Mouse (Mus musculus) A20 (cell line): ENCODE measurements around the gene Tmem164.
A peak's percentile ranks its signal among the peaks of the same experiment; 100 is the strongest.
"Not testable (repeated sequence)": the region's sequence is repeated elsewhere in the genome, so short reads cannot be mapped to it uniquely, and the experiment has no call there.

Source experiments
- DNase-seq: peaks from one replicate; pipeline ENCODE4 v3.0.0-alpha.2; 2011; ENCODE audit warnings: low read depth, low spot score

Gene Tmem164

GRCm38 (mm10) chrX:142681056-142681615 is at the start of gene Tmem164:
Tmem164 (plus strand) TSS chrX:142681406.
- DNase-seq, result peak; percentile 85

GRCm38 (mm10) chrX:142632990-142633389 is 48.2 kb upstream of the Tmem164 start:
- DNase-seq, result not testable (repeated sequence)

- peak; percentile 4 for DNase-seq
These were observed 34.0 kb upstream of the Tmem164 start for GRCm38 (mm10) chrX:142647202-142647601.

GRCm38 (mm10) chrX:142650117-142650764 is 31.0 kb upstream of the Tmem164 start:
- DNase-seq, result no peak

- no peak for DNase-seq
These were observed 16.3 kb upstream of the Tmem164 start for GRCm38 (mm10) chrX:142664704-142665422.

- DNase-seq, result no peak
These were observed 15.8 kb upstream of the Tmem164 start for GRCm38 (mm10) chrX:142665423-142665805.

GRCm38 (mm10) chrX:142669312-142670091 is 11.7 kb upstream of the Tmem164 start:
- no peak for DNase-seq

- DNase-seq, result no peak
These were observed 11.1 kb upstream of the Tmem164 start for GRCm38 (mm10) chrX:142670121-142670520.

GRCm38 (mm10) chrX:142671141-142671540 is 10.1 kb upstream of the Tmem164 start:
- DNase-seq, result no peak

- no peak for DNase-seq
These were observed 8.5 kb upstream of the Tmem164 start for GRCm38 (mm10) chrX:142672701-142673100.

- DNase-seq, result no peak
These were observed 4.0 kb upstream of the Tmem164 start for GRCm38 (mm10) chrX:142677193-142677592.

GRCm38 (mm10) chrX:142678499-142679474 is 2.4 kb upstream of the Tmem164 start:
- no peak for DNase-seq

GRCm38 (mm10) chrX:142679502-142680250 is 1.5 kb upstream of the Tmem164 start:
- peak; percentile 15 for DNase-seq

- DNase-seq, result peak; percentile 55
These were observed 683 bp upstream of the Tmem164 start for GRCm38 (mm10) chrX:142680391-142681055.

GRCm38 (mm10) chrX:142681616-142682141 is 473 bp downstream of the Tmem164 start:
- DNase-seq, result peak; percentile 77

- DNase-seq, result no peak
These were observed 1.1 kb downstream of the Tmem164 start for GRCm38 (mm10) chrX:142682176-142682820.

GRCm38 (mm10) chrX:142682990-142683389 is 1.8 kb downstream of the Tmem164 start:
- DNase-seq, result no peak

GRCm38 (mm10) chrX:142684674-142685073 is 3.5 kb downstream of the Tmem164 start:
- no peak for DNase-seq

GRCm38 (mm10) chrX:142685676-142686075 is 4.5 kb downstream of the Tmem164 start:
- no peak for DNase-seq
